Mouse (Mus musculus) embryonic fibroblast, embryonic 13.5 days (primary cell): ENCODE data around the gene Rhoj.

Experiments
- CTCF ChIP-seq: IDR thresholded peaks from 2 replicates; pipeline ENCODE4 v1.5.1; 2011; ENCODE audit warnings: mild to moderate bottlenecking, control low read depth, low read length, moderate library complexity, borderline replicate concordance; ENCODE audit not compliant: insufficient read depth
- POLR2A ChIP-seq: IDR thresholded peaks from 2 replicates; pipeline ENCODE4 v1.6.1; 2011; ENCODE audit warnings: low read depth, mild to moderate bottlenecking, control low read depth, low read length, moderate library complexity

DNA sequence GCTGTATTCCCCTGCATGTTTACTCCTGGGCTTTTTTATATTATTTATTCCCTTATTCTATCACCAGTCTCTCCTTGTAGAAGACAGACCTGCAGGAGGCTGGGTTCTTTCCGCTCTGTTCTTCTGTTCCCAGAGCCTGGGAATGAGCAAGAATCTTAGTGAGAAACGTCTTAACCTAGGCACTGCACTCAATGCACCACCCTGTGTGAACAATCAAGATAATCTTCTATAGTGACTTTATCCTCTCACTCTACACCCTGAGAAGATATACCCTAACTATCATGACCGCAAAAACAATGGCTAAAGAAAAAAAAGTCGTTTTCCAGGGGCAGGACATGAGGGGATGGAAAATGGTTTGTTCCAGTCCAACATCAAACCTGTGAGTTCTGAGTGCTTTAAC is 13.1 kb downstream of the Rhoj start:
- TF ChIP-seq CTCF (no peak), POLR2A (no peak)
